Mouse (Mus musculus) neural tube, embryonic 15.5 days (tissue): ENCODE measurements around the gene Gm45837. TPM values are rescaled to one million over a fixed set of nuclear protein-coding genes. Genes with fewer than 3 reads are reported as not detected.

Experiments used
- ATAC-seq: fragments of 200-750 bp; cut with Nextera tagmentation; 2 replicates; pipeline ENCODE4 v1.8.0; 2017; ENCODE audit warnings: mild to moderate bottlenecking, moderate TSS enrichment, moderate library complexity; ENCODE audit not compliant: low FRiP score
- H3K27ac ChIP-seq: fragments of 300-500 bp; sonication (generic); replicated peaks from 2 replicates; pipeline ENCODE4 v1.5.1; 2015; ENCODE audit warnings: mild to moderate bottlenecking, inconsistent platforms
- H3K27me3 ChIP-seq: fragments of 300-500 bp; sonication (generic); replicated peaks from 2 replicates; pipeline ENCODE4 v1.6.1; 2015; ENCODE audit warnings: inconsistent platforms
- H3K36me3 ChIP-seq: fragments of 300-500 bp; sonication (generic); 2 replicates; pipeline ENCODE4 v1.6.1; 2015; ENCODE audit warnings: inconsistent platforms
- H3K4me1 ChIP-seq: fragments of 300-500 bp; sonication (generic); 2 replicates; pipeline ENCODE4 v1.6.1; 2015; ENCODE audit warnings: inconsistent platforms
- H3K4me2 ChIP-seq: fragments of 300-500 bp; sonication (generic); 2 replicates; pipeline ENCODE4 v1.6.1; 2015; ENCODE audit warnings: inconsistent platforms, mild to moderate bottlenecking, moderate library complexity
- H3K4me3 ChIP-seq: fragments of 300-500 bp; sonication (generic); replicated peaks from 2 replicates; pipeline ENCODE4 v1.5.1; 2015; ENCODE audit warnings: mild to moderate bottlenecking, inconsistent platforms
- H3K9ac ChIP-seq: fragments of 300-500 bp; sonication (generic); replicated peaks from 2 replicates; pipeline ENCODE4 v1.6.1; 2015; ENCODE audit warnings: mild to moderate bottlenecking, inconsistent platforms
- H3K9me3 ChIP-seq: fragments of 300-500 bp; sonication (generic); replicated peaks from 2 replicates; pipeline ENCODE4 v1.6.1; 2016; ENCODE audit warnings: inconsistent platforms
- WGBS: fragments of 180-500 bp; shearing (Covaris S2); methylation state at CpG from one replicate; pipeline ENCODE4 v1.1.7; 2015; ENCODE audit warnings: mixed read lengths; 5-methylcytosine and 5-hydroxymethylcytosine counted together
- polyA plus RNA-seq: library from polyadenylated mRNA; unstranded; fragments of >200 nt; fragmentation: Nextera tagmentation; extraction: Ambion mirVana; gene quantifications from 2 replicates; pipeline ENCODE4 v1.2.1, GENCODE M21; 2015

Gene Gm45837
- polyA plus RNA-seq, 1 experiment from 2014 or later = 0.99 TPM

DNA sequence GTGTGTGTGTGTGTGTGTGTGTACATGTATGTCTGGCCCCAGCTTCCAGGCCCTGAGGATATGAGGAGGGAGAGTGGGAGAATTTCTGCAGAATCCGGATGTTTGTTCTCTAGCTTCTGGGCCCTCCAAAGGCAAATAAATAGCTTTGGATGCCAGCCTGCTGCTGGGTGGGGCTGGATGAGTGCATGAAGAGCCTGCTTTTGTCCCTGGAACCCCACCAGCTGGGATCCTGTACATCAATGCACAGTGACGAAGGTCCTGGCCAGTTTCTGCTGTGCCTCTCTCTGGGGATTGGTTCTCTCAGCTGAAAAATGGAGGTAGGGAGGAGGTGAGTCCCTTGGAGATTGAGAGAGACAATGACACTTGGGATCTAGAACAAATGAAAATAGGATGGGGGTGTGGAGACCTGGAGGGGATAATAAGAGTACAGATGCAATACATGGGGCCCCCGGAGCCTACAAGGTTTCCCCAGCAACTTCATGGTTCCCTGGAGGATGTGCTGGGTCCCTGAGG lies 61.3 kb downstream of the Gm45837 start:
- Histone ChIP-seq H3K9ac (no peak overlapping the region), H3K4me2 (no peak overlapping the region), H3K4me1 (peaks cover 15% of the 10 kb centered on the region), H3K27me3 (no peaks in the 10 kb centered on the region; the same call in 1 of the 2 replicates), H3K9me3 (no peaks in the 10 kb centered on the region), H3K36me3 (no peaks in the 10 kb centered on the region), H3K27ac (peak overlapping the region; percentile 28; the same call in 1 of the 2 replicates), H3K4me3 (no peak overlapping the region)
- 41% methylated on average over 3 of the region's 3 CpGs for WGBS
- ATAC-seq = no peak

DNA sequence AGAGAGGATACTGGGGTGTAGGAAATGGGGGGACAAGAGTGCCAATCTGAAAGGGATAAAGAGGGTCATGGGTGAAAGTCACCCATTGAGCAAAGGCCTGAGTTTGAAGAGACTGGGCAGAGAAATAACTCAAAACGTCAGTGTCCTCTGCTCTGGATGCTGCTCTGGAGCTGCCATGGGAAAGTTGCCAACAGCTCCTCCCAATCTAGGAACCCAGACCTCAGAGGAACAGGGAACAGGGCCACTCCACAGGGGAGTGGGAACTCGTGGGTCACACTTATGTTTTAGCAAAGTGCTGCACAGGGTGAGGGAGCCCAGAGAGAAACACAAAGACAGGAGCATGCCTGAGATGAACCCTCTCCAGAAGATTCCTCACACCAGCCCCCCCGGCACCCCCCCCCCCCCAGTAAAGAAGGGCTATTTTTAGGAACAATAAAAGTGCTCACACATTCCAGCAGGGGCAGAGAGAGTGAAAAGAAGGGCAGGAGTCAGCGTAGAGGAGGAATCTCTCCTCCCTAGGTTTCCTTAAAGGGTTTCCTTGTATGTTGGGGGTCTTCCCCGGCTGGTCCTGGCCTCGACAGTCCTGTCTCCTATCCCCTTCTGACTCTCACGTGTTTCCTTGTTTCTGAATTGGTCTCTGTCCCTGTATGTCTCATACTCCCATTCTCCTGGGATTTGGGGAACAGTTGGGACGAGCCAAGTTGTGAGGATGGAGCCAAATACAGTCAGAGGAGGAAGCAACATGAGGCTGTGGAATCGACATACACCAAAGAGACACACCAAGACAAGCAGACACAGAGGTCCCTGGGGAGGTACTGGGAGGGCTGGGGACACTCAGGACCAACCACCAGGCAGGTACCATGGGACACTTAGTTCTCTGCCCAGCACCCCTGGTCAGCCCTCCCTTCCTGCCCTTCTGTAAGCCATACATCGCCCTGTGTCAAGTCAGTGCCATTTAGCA lies 62.2 kb downstream of the Gm45837 start:
- Histone ChIP-seq H3K4me3 (no peak overlapping the region), H3K27me3 (no peaks in the 10 kb centered on the region; the same call in 1 of the 2 replicates), H3K4me1 (peaks cover 15% of the 10 kb centered on the region), H3K4me2 (no peak overlapping the region), H3K27ac (no peak overlapping the region), H3K9ac (no peak overlapping the region), H3K9me3 (no peaks in the 10 kb centered on the region), H3K36me3 (no peaks in the 10 kb centered on the region)
- no peak for ATAC-seq
- 49% methylated on average over 10 of the region's 10 CpGs for WGBS

DNA sequence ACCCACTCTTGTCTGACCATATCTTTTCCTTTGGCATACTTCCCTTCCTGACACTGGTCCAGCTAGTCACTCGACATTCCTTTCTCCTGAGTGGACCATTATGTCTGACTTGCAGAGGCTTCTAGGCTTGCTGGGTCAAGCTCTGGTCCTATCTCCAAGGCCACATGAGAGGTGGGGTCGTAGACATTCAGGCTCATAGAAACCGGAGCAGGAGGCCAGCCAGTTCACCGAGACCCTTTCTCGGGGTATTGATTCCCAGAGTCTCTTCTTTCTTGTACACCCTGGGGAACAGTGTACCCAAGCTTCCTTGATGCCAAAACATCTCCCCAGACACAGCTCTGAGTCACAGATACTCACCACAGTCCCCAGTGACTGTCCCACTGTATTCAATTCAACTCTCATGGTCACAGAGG lies 63.7 kb downstream of the Gm45837 start:
- Histone ChIP-seq H3K27me3 (no peaks in the 10 kb centered on the region; the same call in 1 of the 2 replicates), H3K36me3 (no peaks in the 10 kb centered on the region), H3K4me1 (peaks cover 15% of the 10 kb centered on the region), H3K4me3 (no peak overlapping the region), H3K4me2 (no peak overlapping the region), H3K27ac (no peak overlapping the region), H3K9me3 (no peaks in the 10 kb centered on the region), H3K9ac (no peak overlapping the region)
- WGBS = 91% methylated on average over 5 of the region's 5 CpGs
- ATAC-seq = no peak

DNA sequence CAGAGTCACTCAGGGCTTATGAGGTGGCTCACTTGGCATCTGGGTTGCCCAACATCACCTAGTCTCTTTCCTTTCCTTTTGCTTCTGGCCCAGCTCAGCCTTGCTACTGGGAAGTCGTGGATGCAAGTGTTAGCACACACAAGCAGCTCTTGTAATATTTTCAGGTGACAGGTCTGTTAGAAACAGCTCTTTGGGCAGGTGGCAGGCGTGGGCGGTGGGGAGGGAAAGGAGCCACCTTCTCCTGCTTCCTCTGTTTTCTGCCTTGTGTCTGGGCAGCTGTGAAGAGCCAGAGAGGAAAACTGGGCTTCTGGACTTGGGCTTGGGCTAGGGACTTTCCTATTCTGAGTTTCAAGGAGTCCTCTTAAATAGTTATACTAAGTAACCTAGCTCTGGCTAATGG lies 65.3 kb downstream of the Gm45837 start:
- H3K27me3 ChIP-seq = no peaks in the 10 kb centered on the region; the same call in 1 of the 2 replicates
- ATAC-seq = no peak
- H3K4me2 ChIP-seq = no peak overlapping the region
- H3K4me3 ChIP-seq = no peak overlapping the region
- H3K27ac ChIP-seq = no peak overlapping the region
- 84% methylated on average over 3 of the region's 3 CpGs for WGBS
- H3K9me3 ChIP-seq = no peaks in the 10 kb centered on the region
- H3K36me3 ChIP-seq = no peaks in the 10 kb centered on the region
- H3K4me1 ChIP-seq = peaks cover 19% of the 10 kb centered on the region
- H3K9ac ChIP-seq = no peak overlapping the region

DNA sequence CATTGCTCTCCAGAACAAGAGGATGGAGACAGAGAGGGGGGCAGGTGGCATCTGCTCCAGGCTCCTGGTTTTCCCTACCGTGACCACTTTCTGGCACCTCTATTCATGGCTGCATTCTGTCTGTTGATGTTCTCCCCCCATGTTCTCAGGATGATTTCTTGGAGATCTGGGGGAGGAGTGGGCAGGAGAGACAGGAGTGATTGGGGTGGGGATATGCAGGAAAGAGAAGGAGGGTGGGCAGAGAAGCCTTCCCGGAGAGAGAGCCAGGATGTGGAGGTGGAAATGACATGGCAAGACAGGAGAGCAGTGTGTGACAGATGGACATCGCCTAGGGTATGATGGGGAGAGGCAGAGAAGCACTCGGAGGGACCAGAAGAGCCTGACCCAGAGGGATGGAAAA lies 65.8 kb downstream of the Gm45837 start:
- H3K27ac ChIP-seq = no peak overlapping the region
- WGBS = 76% methylated on average over 4 of the region's 4 CpGs
- no peaks in the 10 kb centered on the region for H3K36me3 ChIP-seq
- H3K4me2 ChIP-seq = no peak overlapping the region
- ATAC-seq = no peak
- peaks cover 15% of the 10 kb centered on the region for H3K4me1 ChIP-seq
- H3K27me3 ChIP-seq = no peaks in the 10 kb centered on the region; the same call in 1 of the 2 replicates
- no peaks in the 10 kb centered on the region for H3K9me3 ChIP-seq
- no peak overlapping the region for H3K4me3 ChIP-seq
- H3K9ac ChIP-seq = no peak overlapping the region

DNA sequence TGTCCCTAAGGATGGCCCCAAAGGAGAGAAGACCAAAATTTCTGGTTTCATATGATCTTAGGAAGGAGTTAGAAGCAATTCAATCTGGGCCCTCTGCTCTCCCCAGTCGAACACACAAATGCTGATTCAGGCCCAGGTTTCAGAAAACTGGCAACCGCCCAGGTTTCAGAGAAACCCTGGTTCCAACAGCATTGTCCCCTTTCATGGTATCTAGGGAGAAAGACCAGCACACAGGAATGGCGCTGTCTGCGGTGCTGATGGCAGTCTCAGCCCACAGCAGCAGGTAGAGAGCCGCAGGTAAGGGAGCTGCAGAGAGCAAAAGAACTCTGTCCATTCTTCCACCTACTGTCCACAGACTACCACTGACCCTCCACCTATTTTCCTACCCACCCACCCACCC lies 66.5 kb downstream of the Gm45837 start:
- H3K36me3 ChIP-seq = no peaks in the 10 kb centered on the region
- H3K27ac ChIP-seq = no peak overlapping the region
- H3K4me3 ChIP-seq = no peak overlapping the region
- WGBS = 45% methylated on average over 5 of the region's 5 CpGs
- peaks cover 17% of the 10 kb centered on the region for H3K4me1 ChIP-seq
- no peak overlapping the region for H3K4me2 ChIP-seq
- no peak for ATAC-seq
- H3K9me3 ChIP-seq = no peaks in the 10 kb centered on the region
- no peak overlapping the region for H3K9ac ChIP-seq
- H3K27me3 ChIP-seq = no peaks in the 10 kb centered on the region; the same call in 1 of the 2 replicates

DNA sequence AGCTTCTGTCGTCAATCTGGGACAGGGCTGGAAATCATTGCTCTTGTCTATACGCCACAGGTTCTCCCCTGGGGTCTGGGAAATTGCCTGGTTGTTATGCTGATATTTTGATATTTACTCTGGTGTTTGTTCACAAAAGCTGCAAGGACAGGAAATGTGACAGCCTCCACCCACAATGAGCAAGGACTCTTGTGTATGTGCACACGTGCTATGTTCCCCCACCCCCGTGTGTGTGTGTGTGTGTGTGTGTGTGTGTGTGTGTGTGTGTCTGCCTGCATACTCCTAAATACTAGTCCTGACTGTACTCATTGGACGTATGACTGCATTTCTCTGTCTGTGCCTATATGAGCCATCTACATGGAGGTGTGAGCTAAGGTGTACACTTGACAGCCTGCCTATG lies 67.4 kb downstream of the Gm45837 start:
- Histone ChIP-seq H3K4me2 (no peak overlapping the region), H3K9ac (no peak overlapping the region), H3K36me3 (no peaks in the 10 kb centered on the region), H3K27me3 (no peaks in the 10 kb centered on the region; the same call in 1 of the 2 replicates), H3K9me3 (no peaks in the 10 kb centered on the region), H3K4me1 (peaks cover 24% of the 10 kb centered on the region), H3K4me3 (no peak overlapping the region), H3K27ac (no peak overlapping the region)
- 48% methylated on average over 5 of the region's 5 CpGs for whole genome bisulfite sequencing
- no peak for ATAC-seq

DNA sequence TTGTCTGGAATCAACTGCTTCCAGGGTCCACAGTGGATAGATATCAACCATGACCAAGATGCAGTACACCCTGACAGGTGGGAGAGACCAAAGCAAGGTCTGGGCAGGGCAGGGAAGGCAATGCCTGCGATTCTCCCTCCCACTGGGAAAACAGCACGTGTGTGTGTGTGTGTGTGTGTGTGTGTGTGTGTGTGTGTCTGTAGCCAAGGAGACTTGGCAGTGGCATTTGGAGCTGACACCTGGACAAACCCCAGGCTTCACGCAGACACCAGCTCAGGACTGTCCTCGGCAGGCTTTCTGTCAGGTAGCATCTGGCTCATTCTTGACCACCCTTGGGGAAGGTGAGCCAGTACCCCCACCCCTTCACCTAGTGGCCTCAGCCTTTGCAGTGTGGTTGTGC lies 69.2 kb downstream of the Gm45837 start:
- Histone ChIP-seq H3K27ac (no peak overlapping the region), H3K4me3 (no peak overlapping the region), H3K4me2 (no peak overlapping the region), H3K9me3 (no peaks in the 10 kb centered on the region), H3K36me3 (no peaks in the 10 kb centered on the region), H3K9ac (no peak overlapping the region), H3K4me1 (peaks cover 31% of the 10 kb centered on the region), H3K27me3 (no peaks in the 10 kb centered on the region; the same call in 1 of the 2 replicates)
- no peak for ATAC-seq
- 70% methylated on average over 4 of the region's 4 CpGs for WGBS

DNA sequence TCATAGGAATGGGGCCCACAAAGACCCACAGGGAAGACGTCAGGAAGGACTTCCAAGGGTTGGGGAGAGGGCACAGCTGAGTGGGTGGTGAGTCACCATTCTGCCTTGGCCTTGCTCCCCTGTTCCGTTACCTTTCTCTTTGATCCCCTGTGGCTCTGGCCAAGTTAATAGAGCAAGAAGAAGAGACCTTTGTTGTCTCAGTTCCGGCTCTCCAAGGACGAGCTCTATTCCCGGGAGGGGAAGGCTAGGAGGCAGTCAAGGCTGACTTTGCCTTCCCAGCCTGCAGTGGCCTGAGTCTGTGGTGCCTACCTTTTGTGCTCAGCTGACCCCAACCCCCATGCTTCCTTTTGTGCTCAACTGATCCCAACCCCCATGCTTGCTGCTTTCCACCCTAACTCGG lies 70.0 kb downstream of the Gm45837 start:
- WGBS = 58% methylated on average over 6 of the region's 6 CpGs

DNA sequence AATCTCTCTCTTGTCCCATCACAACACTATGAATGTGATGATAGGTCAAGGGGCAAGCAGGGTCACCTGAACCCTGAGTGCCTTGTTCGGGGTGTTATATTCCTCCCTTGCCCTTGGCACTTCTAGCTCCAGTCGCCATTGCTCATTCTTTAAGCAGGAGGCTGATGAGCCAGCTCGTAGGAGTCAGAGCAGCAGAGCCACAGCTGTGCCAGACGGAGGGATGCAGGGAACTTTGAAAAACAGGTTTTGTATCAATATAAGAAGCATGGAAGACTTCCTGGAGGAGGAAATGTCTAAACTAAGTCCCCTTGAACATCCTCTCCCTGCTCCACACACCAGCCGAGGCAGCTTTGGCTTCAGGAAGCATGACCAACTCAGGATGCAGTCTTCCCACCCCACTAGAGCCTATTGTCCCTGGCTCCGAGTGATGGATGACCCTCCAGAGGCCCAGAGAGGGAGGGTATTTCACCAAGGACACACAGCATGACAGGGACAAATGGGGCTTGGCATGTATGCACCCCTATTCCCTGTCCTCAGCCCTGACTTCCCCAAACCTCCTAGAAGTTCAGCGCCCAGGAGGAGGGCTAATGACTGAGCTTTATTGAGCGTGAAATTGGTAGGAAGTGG lies 71.3 kb downstream of the Gm45837 start:
- H3K4me3 ChIP-seq = no peak overlapping the region
- no peak overlapping the region for H3K4me2 ChIP-seq
- no peaks in the 10 kb centered on the region for H3K9me3 ChIP-seq
- no peaks in the 10 kb centered on the region for H3K36me3 ChIP-seq
- H3K27me3 ChIP-seq = no peaks in the 10 kb centered on the region
- H3K4me1 ChIP-seq = peaks cover 26% of the 10 kb centered on the region
- H3K27ac ChIP-seq = no peak overlapping the region
- peak; percentile 58; the same call in 1 of the 2 replicates for ATAC-seq
- no peak overlapping the region for H3K9ac ChIP-seq
- WGBS = 36% methylated on average over 8 of the region's 8 CpGs

More for the DNA sequence above, 70.0 kb downstream of the Gm45837 start:
- Histone ChIP-seq H3K9me3 (no peaks in the 10 kb centered on the region), H3K27me3 (no peaks in the 10 kb centered on the region; the same call in 1 of the 2 replicates), H3K9ac (no peak overlapping the region), H3K4me1 (peaks cover 31% of the 10 kb centered on the region), H3K4me2 (no peak overlapping the region), H3K36me3 (no peaks in the 10 kb centered on the region), H3K27ac (no peak overlapping the region), H3K4me3 (no peak overlapping the region)
- no peak for ATAC-seq

DNA sequence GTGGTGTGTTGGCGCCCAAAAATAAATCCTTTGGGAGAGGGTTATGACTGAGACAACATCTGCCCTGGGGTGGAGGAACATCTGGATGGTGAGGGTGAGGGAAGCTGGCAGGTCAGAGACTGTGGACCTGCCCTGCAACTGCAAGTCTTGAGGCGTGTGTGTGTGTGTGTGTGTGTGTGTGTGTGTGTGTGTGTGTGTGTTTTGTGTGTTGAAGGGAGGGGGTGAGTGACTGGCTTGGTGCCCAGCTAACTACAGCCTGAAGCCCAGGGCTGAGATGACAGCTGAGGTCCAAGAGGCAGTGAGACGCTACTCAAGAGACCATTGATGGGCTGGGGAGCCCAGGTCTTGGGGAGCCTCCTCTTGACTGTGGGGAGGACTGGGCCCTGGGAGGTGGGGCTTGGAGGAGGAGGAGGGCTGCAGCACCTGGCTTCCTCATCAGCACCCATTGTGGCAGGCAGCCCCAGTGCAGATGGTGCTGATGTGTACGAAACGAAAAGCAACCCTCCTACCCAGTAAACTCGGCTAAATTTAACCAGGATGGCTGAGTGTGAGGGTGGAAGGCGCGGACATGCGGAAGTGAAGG lies 71.9 kb downstream of the Gm45837 start:
- no peak overlapping the region for H3K4me2 ChIP-seq
- peaks cover 26% of the 10 kb centered on the region for H3K4me1 ChIP-seq
- no peaks in the 10 kb centered on the region for H3K36me3 ChIP-seq
- no peak overlapping the region for H3K4me3 ChIP-seq
- H3K9ac ChIP-seq = no peak overlapping the region
- 53% methylated on average over 9 of the region's 9 CpGs for WGBS
- H3K27ac ChIP-seq = 0 out of 2 replicates have a peak overlapping the region, but pooled peaks have one; percentile 13
- no peaks in the 10 kb centered on the region for H3K9me3 ChIP-seq
- peak; percentile 25; the same call in 1 of the 2 replicates for ATAC-seq
- no peaks in the 10 kb centered on the region for H3K27me3 ChIP-seq
